Mouse (Mus musculus) right cerebral cortex, postnatal 14 days (tissue): Measurements from ENCODE around the gene 9130019O22Rik.
A peak's percentile ranks its signal among the peaks of the same experiment; 100 is the strongest.
"Not testable (repeated sequence)": the region's sequence is repeated elsewhere in the genome, so short reads cannot be mapped to it uniquely, and the experiment has no call there.

Experiments
- DNase-seq: peaks from one replicate; pipeline ENCODE4 v3.0.0; 2022

Gene 9130019O22Rik

GRCm38 (mm10) chr7:127375271-127376245, 11.4 kb downstream of the 9130019O22Rik start, which contains the start of gene Zfp747:
TSS of gene Zfp747 (minus strand) at chr7:127376050.
- peak; percentile 92 for DNase-seq

GRCm38 (mm10) chr7:127371870-127372269, 15.1 kb downstream of the 9130019O22Rik start:
- not testable (repeated sequence) for DNase-seq

- no peak for DNase-seq
Measured at GRCm38 (mm10) chr7:127371213-127371612, 15.8 kb downstream of the 9130019O22Rik start.

GRCm38 (mm10) chr7:127366249-127366648, 20.7 kb downstream of the 9130019O22Rik start:
- DNase-seq, result no peak

- DNase-seq, result no peak
Measured at GRCm38 (mm10) chr7:127364166-127364565, 22.8 kb downstream of the 9130019O22Rik start.

GRCm38 (mm10) chr7:127363475-127363921, 23.5 kb downstream of the 9130019O22Rik start:
- peak; percentile 25 for DNase-seq

GRCm38 (mm10) chr7:127362418-127362817, 24.5 kb downstream of the 9130019O22Rik start:
- not testable (repeated sequence) for DNase-seq

- no peak for DNase-seq
Measured at GRCm38 (mm10) chr7:127361449-127361848, 25.5 kb downstream of the 9130019O22Rik start.

GRCm38 (mm10) chr7:127360265-127360664, 26.7 kb downstream of the 9130019O22Rik start:
- DNase-seq, result no peak

GRCm38 (mm10) chr7:127358472-127358871, 28.5 kb downstream of the 9130019O22Rik start:
- DNase-seq, result no peak

- DNase-seq, result no peak
Measured at GRCm38 (mm10) chr7:127357871-127358270, 29.1 kb downstream of the 9130019O22Rik start.

GRCm38 (mm10) chr7:127355796-127356195, 31.2 kb downstream of the 9130019O22Rik start:
- DNase-seq, result no peak

- DNase-seq, result no peak
Measured at GRCm38 (mm10) chr7:127351230-127352004, 35.5 kb downstream of the 9130019O22Rik start.

- DNase-seq, result no peak
Measured at GRCm38 (mm10) chr7:127346676-127347075, 40.3 kb downstream of the 9130019O22Rik start.

GRCm38 (mm10) chr7:127345512-127346325, 41.2 kb downstream of the 9130019O22Rik start, which contains the start of gene Zfp768:
TSS of gene Zfp768 (minus strand) at chr7:127345589.
- peak; percentile 92 for DNase-seq

- DNase-seq, result peak; percentile 52
Measured at GRCm38 (mm10) chr7:127345092-127345491, 41.9 kb downstream of the 9130019O22Rik start.

- DNase-seq, result no peak
Measured at GRCm38 (mm10) chr7:127344371-127344770, 42.6 kb downstream of the 9130019O22Rik start.

GRCm38 (mm10) chr7:127343351-127344019, 43.5 kb downstream of the 9130019O22Rik start:
- no peak for DNase-seq

- DNase-seq, result no peak
Measured at GRCm38 (mm10) chr7:127342888-127343287, 44.1 kb downstream of the 9130019O22Rik start.

GRCm38 (mm10) chr7:127342332-127342731, 44.6 kb downstream of the 9130019O22Rik start:
- DNase-seq, result no peak

GRCm38 (mm10) chr7:127341861-127342260, 45.1 kb downstream of the 9130019O22Rik start:
- DNase-seq, result not testable (repeated sequence)

GRCm38 (mm10) chr7:127341356-127341755, 45.6 kb downstream of the 9130019O22Rik start:
- DNase-seq, result no peak
